Mouse (Mus musculus): ENCODE data around the gene Mrpl51.

Mrpl51 gene

GRCm38 (mm10) chr6:125191332-125192015 lies at the start of gene Mrpl51, which contains the start of gene Ncapd2:
TSS of gene Mrpl51 (plus strand) at chr6:125191801.
TSS of gene Ncapd2 (minus strand) at chr6:125191701.
- DNase-seq = peak; percentile 98

- no peak for DNase-seq
Observed at GRCm38 (mm10) chr6:125142436-125142835, 49.2 kb upstream of the Mrpl51 start.

GRCm38 (mm10) chr6:125143128-125143527 lies 48.5 kb upstream of the Mrpl51 start:
- no peak for DNase-seq

- no peak for DNase-seq
Observed at GRCm38 (mm10) chr6:125143904-125144303, 47.7 kb upstream of the Mrpl51 start.

- DNase-seq = peak; percentile 95
Observed at GRCm38 (mm10) chr6:125145001-125145400, 46.6 kb upstream of the Mrpl51 start, which contains the start of gene Iffo1. TSS of gene Iffo1 (plus strand) at chr6:125145241.

GRCm38 (mm10) chr6:125145479-125145951 lies 46.1 kb upstream of the Mrpl51 start:
- peak; percentile 68 for DNase-seq

GRCm38 (mm10) chr6:125146148-125146547 lies 45.5 kb upstream of the Mrpl51 start:
- DNase-seq = no peak

GRCm38 (mm10) chr6:125146797-125147196 lies 44.8 kb upstream of the Mrpl51 start:
- peak; percentile 65 for DNase-seq

GRCm38 (mm10) chr6:125147329-125147728 lies 44.3 kb upstream of the Mrpl51 start:
- no peak for DNase-seq

GRCm38 (mm10) chr6:125148251-125148925 lies 43.2 kb upstream of the Mrpl51 start:
- peak; percentile 67 for DNase-seq

GRCm38 (mm10) chr6:125148926-125149568 lies 42.6 kb upstream of the Mrpl51 start:
- DNase-seq = peak; percentile 65

GRCm38 (mm10) chr6:125149569-125149950 lies 42.0 kb upstream of the Mrpl51 start:
- DNase-seq = no peak

GRCm38 (mm10) chr6:125152212-125153017 lies 39.2 kb upstream of the Mrpl51 start:
- DNase-seq = peak; percentile 42

- no peak for DNase-seq
Observed at GRCm38 (mm10) chr6:125153018-125153389, 38.6 kb upstream of the Mrpl51 start.

GRCm38 (mm10) chr6:125153682-125154081 lies 37.9 kb upstream of the Mrpl51 start:
- no peak for DNase-seq

GRCm38 (mm10) chr6:125154550-125154949 lies 37.1 kb upstream of the Mrpl51 start:
- no peak for DNase-seq

GRCm38 (mm10) chr6:125155262-125155661 lies 36.3 kb upstream of the Mrpl51 start:
- DNase-seq = no peak

- no peak for DNase-seq
Observed at GRCm38 (mm10) chr6:125156491-125156890, 35.1 kb upstream of the Mrpl51 start.

GRCm38 (mm10) chr6:125156903-125157614 lies 34.5 kb upstream of the Mrpl51 start:
- DNase-seq = no peak

- DNase-seq = no peak
Observed at GRCm38 (mm10) chr6:125158944-125159492, 32.6 kb upstream of the Mrpl51 start.

- DNase-seq = no peak
Observed at GRCm38 (mm10) chr6:125159773-125160557, 31.6 kb upstream of the Mrpl51 start.
